Mouse (Mus musculus) thymus, postnatal 14 days (tissue): ENCODE results near the gene Pgam5.
A peak's percentile ranks its signal among the peaks of the same experiment; 100 is the strongest.

Source experiments
- DNase-seq: peaks from one replicate; pipeline ENCODE4 v3.0.0; 2021

Pgam5 gene

GRCm38 (mm10) chr5:110269141-110270101 lies at the start of gene Pgam5:
TSS of gene Pgam5 (minus strand) at chr5:110269913.
- peak; percentile 89 for DNase-seq

GRCm38 (mm10) chr5:110313127-110313526 lies 43.4 kb upstream of the Pgam5 start:
- DNase-seq, result no peak

GRCm38 (mm10) chr5:110308861-110309260 lies 39.1 kb upstream of the Pgam5 start:
- DNase-seq, result no peak

- no peak for DNase-seq
These were observed 30.9 kb upstream of the Pgam5 start for GRCm38 (mm10) chr5:110300591-110300990.

GRCm38 (mm10) chr5:110296637-110297036 lies 26.9 kb upstream of the Pgam5 start:
- no peak for DNase-seq

GRCm38 (mm10) chr5:110291649-110292048 lies 21.9 kb upstream of the Pgam5 start:
- DNase-seq, result no peak

- no peak for DNase-seq
These were observed 17.4 kb upstream of the Pgam5 start for GRCm38 (mm10) chr5:110287084-110287475.

- no peak for DNase-seq
These were observed 16.9 kb upstream of the Pgam5 start for GRCm38 (mm10) chr5:110286446-110287083.

- peak; percentile 86 for DNase-seq
These were observed 16.2 kb upstream of the Pgam5 start, which contains the start of the genes Pxmp2 and Pole for GRCm38 (mm10) chr5:110285770-110286445. TSS of gene Pxmp2 (minus strand) at chr5:110286186. TSS of gene Pole (plus strand) at chr5:110286306.

GRCm38 (mm10) chr5:110285156-110285555 lies 15.4 kb upstream of the Pgam5 start:
- DNase-seq, result no peak

- peak; percentile 81 for DNase-seq
These were observed 14.8 kb upstream of the Pgam5 start for GRCm38 (mm10) chr5:110284536-110284935.

GRCm38 (mm10) chr5:110281984-110282383 lies 12.3 kb upstream of the Pgam5 start:
- no peak for DNase-seq

- DNase-seq, result no peak
These were observed 7.2 kb upstream of the Pgam5 start for GRCm38 (mm10) chr5:110276910-110277309.

- DNase-seq, result no peak
These were observed 6.7 kb upstream of the Pgam5 start for GRCm38 (mm10) chr5:110276391-110276790.

- DNase-seq, result no peak
These were observed 5.1 kb upstream of the Pgam5 start for GRCm38 (mm10) chr5:110274846-110275245.

GRCm38 (mm10) chr5:110274147-110274546 lies 4.4 kb upstream of the Pgam5 start:
- DNase-seq, result no peak

GRCm38 (mm10) chr5:110270242-110270641 lies 529 bp upstream of the Pgam5 start:
- DNase-seq, result peak; percentile 13

GRCm38 (mm10) chr5:110266941-110267340 lies 2.8 kb downstream of the Pgam5 start:
- no peak for DNase-seq

- no peak for DNase-seq
These were observed 25.6 kb downstream of the Pgam5 start for GRCm38 (mm10) chr5:110244091-110244490.

- no peak for DNase-seq
These were observed 37.4 kb downstream of the Pgam5 start for GRCm38 (mm10) chr5:110232346-110232745.

- DNase-seq, result peak; percentile 27
These were observed 38.1 kb downstream of the Pgam5 start for GRCm38 (mm10) chr5:110231638-110232037.

- peak; percentile 93 for DNase-seq
These were observed 38.8 kb downstream of the Pgam5 start, which contains the start of gene Ankle2 for GRCm38 (mm10) chr5:110230780-110231461. TSS of gene Ankle2 (plus strand) at chr5:110231004.

GRCm38 (mm10) chr5:110230401-110230779 lies 39.3 kb downstream of the Pgam5 start:
- DNase-seq, result no peak
